Mouse (Mus musculus) retina, postnatal 7 days (tissue): ENCODE measurements at regions not wholly inside any gene's neighbourhood (a gene's known extent, or its start where the extent isn't known, plus 50 kb on each side); places are given as distances from the start of the nearest gene placed in this dataset.

Experiments used
- DNase-seq: peaks from one replicate; pipeline ENCODE4 v3.0.0-alpha.2; 2012; ENCODE audit warnings: low read depth, low spot score

DNA sequence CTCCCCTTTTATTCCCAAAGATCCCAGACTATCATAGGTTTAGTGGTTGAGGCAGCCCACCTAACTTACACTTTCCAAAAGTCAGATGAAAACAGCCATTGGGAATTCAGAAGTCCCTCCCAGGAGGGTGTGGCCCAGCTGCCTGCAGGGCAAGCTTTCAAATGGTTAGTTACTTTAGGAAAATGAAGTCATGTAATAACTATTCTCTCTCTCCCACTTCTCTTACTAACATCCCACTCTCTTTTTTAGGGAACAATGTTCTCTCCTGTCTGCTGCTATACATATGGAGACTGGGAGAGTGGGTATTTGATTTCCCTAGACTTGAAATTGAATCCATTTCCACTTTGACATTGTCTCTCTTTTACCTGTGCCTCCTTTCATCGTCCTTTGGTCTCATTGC, 55.0 kb downstream of the Zfp648 start:
- DNase-seq, result no peak

DNA sequence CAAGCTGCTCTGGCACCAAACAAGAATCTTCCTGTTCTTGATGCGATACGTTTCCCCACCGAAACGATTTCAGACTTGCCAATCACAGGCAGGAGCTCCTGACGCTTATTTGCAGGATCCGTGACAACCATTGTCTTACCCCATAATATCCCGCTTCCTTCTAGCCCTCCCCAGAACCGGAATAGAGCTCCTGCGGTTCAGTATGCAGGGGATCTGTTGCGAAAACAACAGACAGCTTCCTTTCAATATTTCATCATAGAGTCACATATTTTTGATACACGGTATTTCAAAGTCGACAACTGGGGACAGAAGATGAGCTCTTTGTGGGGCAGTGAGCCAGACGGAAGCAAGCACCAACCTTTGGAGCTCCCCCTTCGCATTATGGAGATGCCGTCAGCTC, 55.8 kb downstream of the Zfp648 start:
- no peak for DNase-seq

DNA sequence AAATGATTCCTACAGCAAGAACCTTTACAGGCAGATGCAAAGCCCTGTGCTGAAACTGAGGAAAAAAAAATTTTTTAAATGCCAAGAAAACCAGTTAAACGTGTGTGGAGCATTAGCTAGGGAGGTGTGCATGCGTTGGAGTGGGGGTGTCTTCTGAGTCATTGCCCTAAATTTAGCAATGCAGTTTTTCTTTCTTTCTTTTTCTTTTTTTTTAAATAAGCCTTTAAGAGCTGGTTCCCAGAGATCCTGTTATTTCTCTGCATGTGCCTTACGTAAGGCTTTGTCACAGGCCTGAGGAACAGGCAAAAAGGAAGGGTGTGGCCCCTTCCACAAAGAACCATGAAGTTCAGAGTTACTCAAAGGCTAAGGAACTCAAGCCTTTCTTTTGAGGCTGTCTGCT, 57.5 kb downstream of the Zfp648 start:
- no peak for DNase-seq

DNA sequence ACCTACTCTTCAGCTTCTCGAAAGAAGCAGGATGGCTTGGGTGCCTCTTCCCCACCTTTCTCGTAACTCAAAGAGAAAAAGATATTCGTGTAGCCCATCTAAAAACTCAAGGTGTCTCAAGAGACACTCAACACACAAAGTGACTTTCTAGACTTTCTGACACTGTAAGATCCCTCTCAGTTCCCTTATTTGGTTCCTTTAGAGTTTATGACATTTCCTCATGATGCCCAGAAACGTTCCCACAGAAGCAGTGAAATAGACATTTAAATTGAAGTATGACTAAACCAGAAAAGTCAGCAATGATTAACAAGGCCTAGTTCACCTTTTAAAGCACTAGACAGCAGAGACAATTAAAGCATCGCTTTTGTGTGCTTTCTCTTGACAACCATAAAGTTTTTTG, 59.4 kb downstream of the Zfp648 start:
- no peak for DNase-seq

DNA sequence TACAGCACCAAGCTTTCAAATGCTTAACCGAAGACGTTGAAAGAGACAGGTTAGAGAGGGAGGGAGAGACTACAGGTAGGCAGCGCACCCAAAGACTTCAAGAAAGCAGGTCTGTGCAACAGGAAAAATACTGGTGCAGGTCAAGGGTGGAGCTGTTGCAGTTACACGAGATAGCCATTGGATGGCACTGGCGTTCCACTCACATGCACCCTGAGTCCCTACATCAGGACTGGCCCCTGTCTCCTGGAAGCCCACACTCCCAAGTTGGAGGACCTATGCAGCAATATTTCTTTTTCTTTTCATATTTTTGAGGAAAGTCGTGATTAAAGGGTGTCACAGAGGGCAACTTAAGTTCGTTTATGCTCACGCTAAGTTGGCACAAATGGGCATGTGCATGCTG, 80.5 kb downstream of the Zfp648 start:
- DNase-seq, result peak; percentile 29

DNA sequence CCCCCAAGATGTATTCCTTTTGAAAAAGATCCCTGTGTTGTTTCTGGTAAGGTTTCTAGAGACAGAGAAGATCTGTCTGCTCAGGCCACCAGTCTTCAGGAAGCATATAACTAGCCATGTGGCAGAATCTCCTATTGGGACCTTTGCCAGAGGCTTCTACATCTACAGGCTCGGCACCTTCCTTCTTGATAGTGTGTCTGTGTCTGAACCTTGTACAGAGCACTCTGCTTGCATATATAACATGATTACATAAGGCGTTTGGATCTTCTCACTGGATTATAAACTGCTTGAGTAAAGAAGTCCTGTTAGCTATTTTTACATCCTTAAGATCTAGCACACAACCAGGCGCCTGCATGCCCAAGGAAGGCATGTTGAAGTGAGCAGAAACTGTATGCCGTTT, 85.1 kb downstream of the Zfp648 start:
- DNase-seq, result no peak

DNA sequence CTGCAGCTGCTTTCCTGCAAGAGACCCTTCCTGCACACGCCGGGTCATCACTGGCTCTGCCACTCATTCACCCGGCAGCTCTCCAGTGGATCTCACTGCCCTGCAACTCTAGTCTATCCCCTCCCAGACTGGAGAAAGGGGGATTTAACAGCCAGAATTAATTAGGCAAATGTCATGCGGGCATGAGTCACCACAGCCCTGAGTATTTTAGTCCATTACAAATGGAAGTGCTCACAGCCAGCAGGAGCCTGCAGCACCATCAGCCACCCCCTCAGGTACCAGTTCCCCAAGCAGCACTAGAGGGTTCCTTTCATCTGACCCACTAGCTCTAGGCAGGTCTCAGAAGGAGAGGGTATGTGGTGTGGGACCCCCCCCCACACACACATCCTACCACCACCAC, 91.7 kb downstream of the Zfp648 start:
- no peak for DNase-seq

DNA sequence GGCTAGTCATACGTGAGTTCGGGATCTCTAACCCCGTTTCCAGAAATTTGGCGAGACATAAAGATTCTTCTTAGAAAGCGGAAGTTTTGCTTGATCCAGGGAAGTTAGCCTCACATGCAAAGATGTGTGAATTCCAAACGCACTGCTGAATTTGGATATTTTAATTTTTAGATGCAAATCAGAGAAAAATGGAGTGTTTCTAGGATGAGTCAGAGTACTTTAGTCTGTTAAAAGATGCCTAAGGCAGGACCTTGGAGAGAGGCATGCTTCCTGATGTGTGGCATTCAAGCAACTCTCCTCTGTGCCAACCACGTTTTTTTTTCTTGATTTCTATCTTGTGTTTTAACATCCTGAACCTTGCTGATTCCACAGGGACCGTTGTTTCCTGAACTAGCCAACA, 95.1 kb downstream of the Zfp648 start:
- no peak for DNase-seq

DNA sequence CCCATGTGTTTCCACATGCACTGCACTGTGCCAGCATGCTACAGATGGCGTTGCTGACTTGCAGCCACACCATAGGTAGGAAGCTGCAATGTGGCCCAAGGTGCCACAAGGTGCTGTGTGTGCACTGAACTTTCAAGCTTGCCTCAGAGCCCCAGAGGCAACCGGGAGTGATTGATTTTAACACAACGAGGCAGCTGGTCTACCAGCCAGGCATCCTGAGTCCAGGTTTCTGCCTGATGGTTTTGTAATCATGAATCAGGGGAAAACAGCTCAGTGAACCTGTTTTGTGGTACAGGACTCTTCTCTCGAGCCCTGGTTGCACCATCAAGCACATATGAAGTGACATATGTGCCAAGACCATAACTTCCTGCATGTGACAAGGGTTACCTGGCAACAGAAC, 98.9 kb downstream of the Zfp648 start:
- DNase-seq, result no peak

DNA sequence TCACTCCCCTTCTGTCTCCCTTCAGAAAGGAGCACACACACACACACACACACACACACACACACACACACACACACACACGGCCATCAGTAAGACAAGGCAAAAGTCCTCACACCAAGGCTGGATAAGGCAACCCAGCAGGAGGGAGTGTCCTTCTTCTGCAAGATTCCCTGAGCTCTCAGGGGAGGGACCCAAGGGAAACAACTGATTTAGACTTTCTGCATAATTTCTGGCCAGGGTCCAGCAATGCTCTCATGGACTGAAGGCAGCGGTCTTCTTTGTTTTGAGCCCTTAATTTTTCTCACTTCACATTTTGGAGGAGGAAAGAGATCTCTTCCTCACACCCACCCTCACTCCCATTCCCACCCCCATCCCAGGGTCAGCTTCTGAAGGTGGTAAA, 108.7 kb downstream of the Zfp648 start:
- no peak for DNase-seq
